8 mouse cellular contexts compared by ENCODE assay signal in genomic region chr16:90933534-90934176, GRCm38 (mm10). TPM values are rescaled to one million over a fixed set of nuclear protein-coding genes. Genes with fewer than 3 reads are reported as not detected.
DNase-seq lines count a peak whose midpoint lies in the region; ATAC-seq lines count a peak whose summit lies in the region.

No protein-coding gene starts in this region.

- H3K4me2 ChIP-seq in hindbrain, embryonic 14.5 days (replicated peaks): peak overlapping the region; percentile 78
- peak overlapping the region; percentile 79 for H3K4me2 ChIP-seq in midbrain, embryonic 16.5 days (ENCODE audit: low read length)

- peak overlapping the region; percentile 78 for H3K9ac ChIP-seq in hindbrain, embryonic 14.5 days
- peak overlapping the region; percentile 87 for H3K9ac ChIP-seq in midbrain, embryonic 16.5 days (ENCODE audit: low read depth, low read length)

- peak overlapping the region; percentile 80 for H3K4me3 ChIP-seq in brown adipose tissue, adult 24 weeks (ENCODE audit: insufficient read depth, low read depth, low read length)
- peak overlapping the region; percentile 82 for H3K4me3 ChIP-seq in hindbrain, embryonic 14.5 days (replicated peaks; ENCODE audit: low read length)
- H3K4me3 ChIP-seq in midbrain, embryonic 16.5 days (ENCODE audit: low read depth, low read length): peak overlapping the region; percentile 87

- H3K27ac ChIP-seq in brown adipose tissue, adult 24 weeks (replicated peaks; ENCODE audit: low read depth, low read length): peak overlapping the region; percentile 44
- peak overlapping the region; percentile 86 for H3K27ac ChIP-seq in hindbrain, embryonic 14.5 days
- H3K27ac ChIP-seq in midbrain, embryonic 16.5 days (ENCODE audit: low read length): peak overlapping the region; percentile 89

- H3K36me3 ChIP-seq in hindbrain, embryonic 14.5 days (replicated peaks; ENCODE audit: control insufficient read depth, insufficient read depth): peaks cover 29% of the 10 kb centered on the region
- peaks cover 6% of the 10 kb centered on the region; the same call in 1 of the 2 replicates for H3K36me3 ChIP-seq in midbrain, embryonic 16.5 days (ENCODE audit: control insufficient read depth, insufficient read depth, low read length)

- no peaks in the 10 kb centered on the region for H3K9me3 ChIP-seq in hindbrain, embryonic 14.5 days (ENCODE audit: control insufficient read depth, low read length)
- H3K9me3 ChIP-seq in midbrain, embryonic 16.5 days (replicated peaks; ENCODE audit: control insufficient read depth, low read length, poor library complexity, severe bottlenecking): no peaks in the 10 kb centered on the region

- no peak for ATAC-seq in hindbrain, embryonic 14.5 days (ENCODE audit: low FRiP score)
- no peak for ATAC-seq in midbrain, embryonic 16.5 days
- no peak for ATAC-seq in erythroid progenitor cell, adult 5-6 weeks (replicated peaks; ENCODE audit: low FRiP score, poor library complexity, severe bottlenecking)

- WGBS in hindbrain, embryonic 14.5 days: 25% methylated on average over 13 of the region's 13 CpGs
- WGBS in midbrain, embryonic 16.5 days: 25% methylated on average over 13 of the region's 13 CpGs

- peak; percentile 18 for DNase-seq in kidney, postnatal 36 days
- no peak for DNase-seq in kidney, adult 9 months
- DNase-seq in hindbrain, embryonic 14.5 days (ENCODE audit: low spot score): no peak
- DNase-seq in cerebellum, postnatal 25 days: no peak
- no peak for DNase-seq in adrenal gland, postnatal 4 days (ENCODE audit: low spot score in 2 of 2)

- H3K4me1 ChIP-seq in brown adipose tissue, adult 24 weeks (ENCODE audit: control insufficient read depth, insufficient read depth, insufficient read length, low read length): no peaks in the 10 kb centered on the region
- H3K4me1 ChIP-seq in hindbrain, embryonic 14.5 days (replicated peaks; ENCODE audit: control insufficient read depth, insufficient read depth, low read length): peaks cover 6% of the 10 kb centered on the region; the same call in 1 of the 2 replicates
- H3K4me1 ChIP-seq in midbrain, embryonic 16.5 days (ENCODE audit: control insufficient read depth, insufficient read depth, low read length): peaks cover 10% of the 10 kb centered on the region

- no peaks in the 10 kb centered on the region for H3K27me3 ChIP-seq in hindbrain, embryonic 14.5 days (ENCODE audit: control insufficient read depth, insufficient read depth, low read length)
- no peaks in the 10 kb centered on the region for H3K27me3 ChIP-seq in midbrain, embryonic 16.5 days (ENCODE audit: control insufficient read depth, insufficient read depth, low read depth, low read length)

RNA-seq across cellular contexts. Expression of gene Cfap298, which starts 1.3 kb away (rescaled TPM):
- polyA plus RNA-seq in brown adipose tissue, adult 24 weeks (2012; ENCODE audit: insufficient read depth, insufficient read length, missing spikeins): 41.8 and 45.0 TPM in 2 replicates
- 49.8 and 54.0 TPM in 2 replicates for polyA plus RNA-seq in hindbrain, embryonic 14.5 days (2014; fragmentation: Nextera tagmentation; extraction: Ambion mirVana)
- 60.7 and 64.4 TPM in 2 replicates for polyA plus RNA-seq in midbrain, embryonic 16.5 days (2015; fragmentation: Nextera tagmentation; extraction: Ambion mirVana)
- 10 to 100 TPM; 30.9 to 38.7 TPM for total RNA-seq in adrenal gland, postnatal 4 days (2021)
- 5.8 and 7.5 TPM in 2 replicates for total RNA-seq in erythroid progenitor cell, adult 5-6 weeks (2015; ENCODE audit: low replicate concordance)
- total RNA-seq in erythroid progenitor cell, adult 5-6 weeks (2017; ENCODE audit: low replicate concordance): 3.6 and 8.5 TPM in 2 replicates

Comparison
In these comparisons a context has a peak if more than half of its experiments do, and no peak if none do; other contexts are left out.
1. DNase-seq: peak in kidney, postnatal 36 days (2 of 2); none in kidney, adult 9 months (single experiment), hindbrain, embryonic 14.5 days (single experiment), cerebellum, postnatal 25 days (0 of 2) and adrenal gland, postnatal 4 days (0 of 2).
2. Peak in every context shown above with its lines, with median percentiles within 50 percentile points of each other: H3K27ac ChIP-seq and H3K4me3 ChIP-seq.